Mouse (Mus musculus): ENCODE measurements around the gene Chd5. TPM values are rescaled to one million over a fixed set of nuclear protein-coding genes. Genes with fewer than 3 reads are reported as not detected.

Gene Chd5
- polyA plus RNA-seq, 1 experiment, result 0.22 TPM

- Histone ChIP-seq H3K79me3 (ENCODE audit: low read depth) (peaks cover 65% of the 10 kb centered on the region), H3K36me3 (ENCODE audit: control insufficient read depth, insufficient read depth) (peaks cover 67% of the 10 kb centered on the region), H3ac (ENCODE audit: control insufficient read depth, insufficient read length, low read depth) (no peak overlapping the region), H3K27me3 (ENCODE audit: control insufficient read depth, insufficient read depth, insufficient read length) (no peaks in the 10 kb centered on the region), H3K79me2 (ENCODE audit: control insufficient read depth, insufficient read depth) (peaks cover 68% of the 10 kb centered on the region), H3K4me3 (ENCODE audit: insufficient read depth, poor library complexity, severe bottlenecking) (no peak overlapping the region)
- no peak for TF ChIP-seq USF1 (IDR thresholded peaks at IDR 0.05; ENCODE audit: low read depth)
- no peak for TF ChIP-seq CTCF (IDR thresholded peaks at IDR 0.05; ENCODE audit: control insufficient read depth, insufficient read depth, insufficient read length)
- TF ChIP-seq CEBPB (IDR thresholded peaks at IDR 0.05; ENCODE audit: low read depth), result no peak
- no peak for TF ChIP-seq FOSL1 (IDR thresholded peaks at IDR 0.05; ENCODE audit: insufficient read depth, low read length, poor library complexity, severe bottlenecking)
These were observed 9.8 kb upstream of the Chd5 start for GRCm38 (mm10) chr4:152328691-152329090.

GRCm38 (mm10) chr4:152332952-152333351, 5.5 kb upstream of the Chd5 start:
- Histone ChIP-seq H3K79me3 (ENCODE audit: low read depth) (peaks cover 43% of the 10 kb centered on the region), H3K4me3 (ENCODE audit: insufficient read depth, poor library complexity, severe bottlenecking) (no peak overlapping the region), H3K27me3 (ENCODE audit: control insufficient read depth, insufficient read depth, insufficient read length) (no peaks in the 10 kb centered on the region), H3ac (ENCODE audit: control insufficient read depth, insufficient read length, low read depth) (no peak overlapping the region), H3K36me3 (ENCODE audit: control insufficient read depth, insufficient read depth) (peaks cover 77% of the 10 kb centered on the region), H3K79me2 (ENCODE audit: control insufficient read depth, insufficient read depth) (peaks cover 44% of the 10 kb centered on the region)
- no peak for TF ChIP-seq MYOD1 (IDR thresholded peaks at IDR 0.05; ENCODE audit: control insufficient read depth, insufficient read length, low read depth)
- peak; percentile 90 for TF ChIP-seq CTCF (IDR thresholded peaks at IDR 0.05; ENCODE audit: control insufficient read depth, insufficient read depth, insufficient read length)
- TF ChIP-seq MYOG (IDR thresholded peaks at IDR 0.05; ENCODE audit: control insufficient read depth, extremely low read depth, insufficient read length), result no peak
- no peak for TF ChIP-seq FOSL1 (IDR thresholded peaks at IDR 0.05; ENCODE audit: insufficient read depth, low read length, poor library complexity, severe bottlenecking)

GRCm38 (mm10) chr4:152333587-152333986, 4.9 kb upstream of the Chd5 start:
- Histone ChIP-seq H3K36me3 (ENCODE audit: control insufficient read depth, insufficient read depth) (peaks cover 70% of the 10 kb centered on the region), H3K79me2 (ENCODE audit: control insufficient read depth, insufficient read depth) (peaks cover 38% of the 10 kb centered on the region), H3K79me3 (ENCODE audit: low read depth) (peaks cover 38% of the 10 kb centered on the region), H3K27me3 (ENCODE audit: control insufficient read depth, insufficient read depth, insufficient read length) (peaks cover 2% of the 10 kb centered on the region), H3K4me3 (ENCODE audit: insufficient read depth, poor library complexity, severe bottlenecking) (no peak overlapping the region), H3ac (ENCODE audit: control insufficient read depth, insufficient read length, low read depth) (no peak overlapping the region)
- TF ChIP-seq MYOG (IDR thresholded peaks at IDR 0.05; ENCODE audit: control insufficient read depth, extremely low read depth, insufficient read length) (no peak), MAX (IDR thresholded peaks at IDR 0.05) (no peak), FOSL1 (IDR thresholded peaks at IDR 0.05; ENCODE audit: insufficient read depth, low read length, poor library complexity, severe bottlenecking) (no peak), CEBPB (IDR thresholded peaks at IDR 0.05; ENCODE audit: low read depth) (no peak), MYOD1 (IDR thresholded peaks at IDR 0.05; ENCODE audit: control insufficient read depth, insufficient read length, low read depth) (no peak), CTCF (IDR thresholded peaks at IDR 0.05; ENCODE audit: control insufficient read depth, insufficient read depth, insufficient read length) (no peak), USF1 (IDR thresholded peaks at IDR 0.05; ENCODE audit: low read depth) (no peak)

- TF ChIP-seq MAX (IDR thresholded peaks at IDR 0.05) (no peak), FOSL1 (IDR thresholded peaks at IDR 0.05; ENCODE audit: insufficient read depth, low read length, poor library complexity, severe bottlenecking) (no peak), CEBPB (IDR thresholded peaks at IDR 0.05; ENCODE audit: low read depth) (no peak), MYOG (IDR thresholded peaks at IDR 0.05; ENCODE audit: control insufficient read depth, extremely low read depth, insufficient read length) (no peak), MYOD1 (IDR thresholded peaks at IDR 0.05; ENCODE audit: control insufficient read depth, insufficient read length, low read depth) (no peak), CTCF (IDR thresholded peaks at IDR 0.05; ENCODE audit: control insufficient read depth, insufficient read depth, insufficient read length) (no peak), USF1 (IDR thresholded peaks at IDR 0.05; ENCODE audit: low read depth) (no peak)
- H3K36me3 ChIP-seq (ENCODE audit: control insufficient read depth, insufficient read depth), result peaks cover 30% of the 10 kb centered on the region
- peaks cover 13% of the 10 kb centered on the region for H3K27me3 ChIP-seq (ENCODE audit: control insufficient read depth, insufficient read depth, insufficient read length)
These were observed 679 bp upstream of the Chd5 start for GRCm38 (mm10) chr4:152337772-152338171.

GRCm38 (mm10) chr4:152339293-152339790, 891 bp downstream of the Chd5 start:
- Histone ChIP-seq H3ac (ENCODE audit: control insufficient read depth, insufficient read length, low read depth) (no peak overlapping the region), H3K79me2 (ENCODE audit: control insufficient read depth, insufficient read depth) (no peaks in the 10 kb centered on the region), H3K79me3 (ENCODE audit: low read depth) (no peaks in the 10 kb centered on the region), H3K4me3 (ENCODE audit: insufficient read depth, poor library complexity, severe bottlenecking) (no peak overlapping the region), H3K36me3 (ENCODE audit: control insufficient read depth, insufficient read depth) (peaks cover 14% of the 10 kb centered on the region), H3K27me3 (ENCODE audit: control insufficient read depth, insufficient read depth, insufficient read length) (peaks cover 13% of the 10 kb centered on the region)
- TF ChIP-seq MAX (IDR thresholded peaks at IDR 0.05) (no peak), MYOD1 (IDR thresholded peaks at IDR 0.05; ENCODE audit: control insufficient read depth, insufficient read length, low read depth) (no peak), CTCF (IDR thresholded peaks at IDR 0.05; ENCODE audit: control insufficient read depth, insufficient read depth, insufficient read length) (no peak), FOSL1 (IDR thresholded peaks at IDR 0.05; ENCODE audit: insufficient read depth, low read length, poor library complexity, severe bottlenecking) (no peak), USF1 (IDR thresholded peaks at IDR 0.05; ENCODE audit: low read depth) (no peak), CEBPB (IDR thresholded peaks at IDR 0.05; ENCODE audit: low read depth) (no peak), MYOG (IDR thresholded peaks at IDR 0.05; ENCODE audit: control insufficient read depth, extremely low read depth, insufficient read length) (no peak)

More at GRCm38 (mm10) chr4:152337772-152338171, 679 bp upstream of the Chd5 start:
- H3K4me3 ChIP-seq (ENCODE audit: insufficient read depth, poor library complexity, severe bottlenecking), result no peak overlapping the region
- H3K79me3 ChIP-seq (ENCODE audit: low read depth), result peaks cover 4% of the 10 kb centered on the region
- H3K79me2 ChIP-seq (ENCODE audit: control insufficient read depth, insufficient read depth), result no peaks in the 10 kb centered on the region
- no peak overlapping the region for H3ac ChIP-seq (ENCODE audit: control insufficient read depth, insufficient read length, low read depth)

Data from C2C12 (cell line).